Mouse (Mus musculus): ENCODE measurements around the gene Slc16a5. TPM values are rescaled to one million over a fixed set of nuclear protein-coding genes. Genes with fewer than 3 reads are reported as not detected.

Slc16a5 gene
- polyA plus RNA-seq, 1 experiment, result not detected

DNA sequence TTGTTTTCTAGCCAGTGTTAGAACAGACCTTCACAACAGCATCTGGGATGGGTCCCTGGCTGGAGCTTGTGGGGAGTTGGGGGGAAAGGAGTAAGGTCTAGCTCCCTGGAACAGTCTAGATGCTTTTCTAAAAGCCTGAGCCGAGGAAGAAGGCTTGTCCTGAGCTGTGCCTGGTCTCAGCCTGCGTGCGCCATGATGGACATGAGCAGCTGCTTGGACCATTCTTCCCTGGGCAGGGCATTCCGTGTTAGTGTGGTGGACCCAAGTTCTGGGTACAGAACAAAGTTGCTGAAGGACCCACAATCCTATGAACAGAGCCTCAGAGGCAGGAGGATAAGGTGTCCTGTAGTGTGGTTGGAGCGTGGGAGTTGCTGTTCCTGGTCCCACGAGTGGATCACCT is 31.7 kb upstream of the Slc16a5 start:
- TF ChIP-seq POLR2A (IDR thresholded peaks at IDR 0.05; ENCODE audit: borderline replicate concordance, extremely low read depth, insufficient read depth, insufficient read length, poor library complexity, severe bottlenecking) (no peak), CTCF (IDR thresholded peaks at IDR 0.05; ENCODE audit: borderline replicate concordance, extremely low read depth, insufficient read depth, insufficient read length) (no peak)
- no peak for DNase-seq (ENCODE audit: low read depth)

GRCm38 (mm10) chr11:115432814-115433213 is 29.5 kb upstream of the Slc16a5 start:
- DNase-seq (ENCODE audit: low read depth), result no peak
- TF ChIP-seq POLR2A (IDR thresholded peaks at IDR 0.05; ENCODE audit: borderline replicate concordance, extremely low read depth, insufficient read depth, insufficient read length, poor library complexity, severe bottlenecking) (no peak), CTCF (IDR thresholded peaks at IDR 0.05; ENCODE audit: borderline replicate concordance, extremely low read depth, insufficient read depth, insufficient read length) (no peak)

DNA sequence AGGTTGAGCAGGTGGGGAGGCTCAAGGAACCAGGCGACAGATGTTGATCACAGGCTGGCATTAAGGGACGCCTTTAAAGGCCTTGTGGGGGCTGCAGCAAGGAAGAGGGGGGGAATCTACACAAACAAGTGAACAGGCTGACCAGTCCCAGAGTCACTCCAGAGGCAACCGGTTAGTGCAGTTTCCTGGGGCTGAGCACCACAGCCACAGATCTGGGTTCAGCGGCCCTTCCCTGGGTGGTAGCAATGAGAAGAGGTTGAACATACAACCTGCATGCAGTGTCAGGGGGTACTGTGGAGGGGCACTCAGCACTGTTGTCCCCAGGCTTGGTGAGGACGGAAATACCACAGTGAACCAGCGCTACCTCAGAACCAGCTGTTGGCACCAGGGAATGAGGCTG is 28.9 kb upstream of the Slc16a5 start:
- no peak for DNase-seq (ENCODE audit: low read depth)
- no peak for TF ChIP-seq CTCF (IDR thresholded peaks at IDR 0.05; ENCODE audit: borderline replicate concordance, extremely low read depth, insufficient read depth, insufficient read length)

DNA sequence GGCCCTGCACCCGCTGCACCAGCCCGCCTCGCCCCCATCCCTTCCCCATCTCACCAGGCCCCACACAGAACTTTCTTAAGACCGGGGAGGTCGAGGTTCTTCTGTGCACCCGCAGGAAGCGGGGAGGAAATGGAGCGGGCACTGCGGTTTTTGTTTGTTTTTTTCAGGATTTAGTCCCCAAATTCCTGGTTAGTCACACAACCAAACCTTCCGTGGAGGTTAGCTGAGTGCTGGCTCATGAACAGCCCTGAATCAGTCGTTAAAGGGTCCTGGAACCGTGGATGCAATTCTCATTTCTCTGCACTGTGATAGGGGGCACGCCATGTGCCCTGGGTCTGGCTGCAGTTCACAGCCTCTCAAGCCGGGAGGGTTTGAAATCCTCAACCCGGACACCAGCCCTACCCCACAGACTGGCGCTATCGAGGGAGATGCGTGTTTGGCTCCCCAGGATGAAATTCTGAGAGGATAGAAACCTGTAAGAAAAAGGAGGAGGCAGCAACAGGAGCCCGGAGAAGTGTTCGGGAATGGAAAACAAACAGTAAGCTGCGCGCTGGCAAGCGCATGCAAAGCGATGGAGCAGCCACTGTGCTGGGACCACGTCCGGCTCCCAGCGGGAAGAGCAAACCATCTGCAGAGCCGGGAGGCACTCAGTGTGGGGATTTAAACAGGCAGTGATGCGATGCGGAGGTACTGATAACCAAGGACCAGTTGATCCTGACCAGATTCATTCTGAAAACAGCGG is 26.5 kb upstream of the Slc16a5 start:
- peak; percentile 74 for DNase-seq (ENCODE audit: low read depth)
- TF ChIP-seq POLR2A (IDR thresholded peaks at IDR 0.05; ENCODE audit: borderline replicate concordance, extremely low read depth, insufficient read depth, insufficient read length, poor library complexity, severe bottlenecking) (no peak), CTCF (IDR thresholded peaks at IDR 0.05; ENCODE audit: borderline replicate concordance, extremely low read depth, insufficient read depth, insufficient read length) (no peak)

DNA sequence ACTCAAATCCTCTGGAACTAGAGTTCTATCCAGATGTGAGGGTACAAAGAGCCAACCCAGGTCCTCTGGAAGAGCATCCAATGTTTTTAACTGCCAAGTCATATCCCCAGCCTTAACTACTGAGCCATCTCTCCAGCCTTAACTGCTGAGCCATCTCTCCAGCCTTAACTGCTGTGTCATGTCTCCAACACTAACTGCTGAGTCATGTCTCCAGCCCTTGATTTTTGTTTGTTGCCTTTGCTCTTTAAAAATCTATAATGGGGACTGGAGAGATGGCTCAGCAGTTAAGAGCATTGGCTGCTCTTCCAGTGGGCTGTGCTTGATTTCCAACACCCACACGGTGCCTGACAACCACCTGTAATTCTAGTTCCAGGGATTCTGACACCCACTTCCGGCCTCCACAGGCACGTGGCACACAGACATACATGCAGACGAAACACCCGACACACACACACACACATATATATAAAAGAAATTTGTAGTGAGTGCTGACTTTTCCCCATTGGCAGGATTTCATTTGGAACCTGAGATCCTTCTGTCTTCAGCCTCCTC is 24.6 kb upstream of the Slc16a5 start:
- DNase-seq (ENCODE audit: low read depth), result no peak
- TF ChIP-seq POLR2A (IDR thresholded peaks at IDR 0.05; ENCODE audit: borderline replicate concordance, extremely low read depth, insufficient read depth, insufficient read length, poor library complexity, severe bottlenecking) (no peak), CTCF (IDR thresholded peaks at IDR 0.05; ENCODE audit: borderline replicate concordance, extremely low read depth, insufficient read depth, insufficient read length) (no peak)

DNA sequence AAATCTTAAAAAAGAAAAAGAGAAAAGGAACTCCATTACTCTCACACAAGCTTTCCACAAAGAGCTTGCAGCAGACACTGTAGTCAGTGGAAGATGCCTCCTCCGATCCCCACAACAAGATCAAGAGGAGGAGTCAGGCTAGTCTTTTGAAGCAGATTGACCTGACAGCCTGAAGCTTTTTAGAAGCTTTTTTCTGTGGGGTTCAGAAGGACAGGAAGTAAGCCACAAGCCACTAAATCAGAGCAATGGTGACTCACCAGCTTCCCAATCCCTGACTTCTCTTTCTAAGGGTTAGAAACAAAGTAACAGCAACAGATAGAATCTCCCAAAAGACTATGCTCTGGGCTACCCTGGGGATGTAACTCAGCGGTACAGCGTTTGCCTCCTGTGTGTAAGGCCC is 22.9 kb upstream of the Slc16a5 start:
- TF ChIP-seq POLR2A (IDR thresholded peaks at IDR 0.05; ENCODE audit: borderline replicate concordance, extremely low read depth, insufficient read depth, insufficient read length, poor library complexity, severe bottlenecking), result no peak
- DNase-seq (ENCODE audit: low read depth), result no peak

DNA sequence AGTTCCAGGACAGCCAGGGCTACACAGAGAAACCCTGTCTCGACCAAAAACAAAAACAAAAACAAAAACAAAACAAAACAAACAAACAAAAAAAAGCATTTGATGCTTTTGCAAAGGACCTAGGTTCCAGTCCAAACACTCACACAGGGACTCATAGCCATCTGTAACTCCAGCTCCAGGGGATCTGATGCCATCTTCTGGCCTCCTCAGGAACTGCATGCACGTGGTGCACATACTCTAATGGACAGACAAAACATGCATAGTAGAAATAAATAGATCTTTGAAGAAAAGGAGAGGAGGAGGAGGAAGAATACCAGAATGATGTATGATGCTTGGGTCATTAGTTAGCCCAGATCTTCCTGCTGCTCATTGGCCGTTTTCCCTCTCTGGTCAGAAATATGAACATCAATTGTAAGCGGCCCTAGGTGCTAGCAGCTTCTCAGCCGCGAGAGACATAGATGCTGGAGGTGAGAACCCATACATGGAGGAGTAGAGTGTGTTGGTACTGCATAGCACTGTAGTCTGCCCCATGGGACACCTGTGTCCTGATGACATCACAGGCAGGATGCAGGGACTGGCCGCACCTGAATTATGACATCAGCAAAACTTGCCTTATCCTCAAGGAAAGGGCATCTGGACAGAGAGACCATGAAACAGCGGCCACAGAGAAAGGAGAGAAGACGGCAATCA is 22.2 kb upstream of the Slc16a5 start, which contains the start of gene Trim80:
Gene Trim80, plus strand, starts transcription at position 640 of the 690 bp plus-strand sequence.
- no peak; the same call in 1 of the 2 replicates for TF ChIP-seq CTCF (IDR thresholded peaks at IDR 0.05; ENCODE audit: borderline replicate concordance, extremely low read depth, insufficient read depth, insufficient read length)
- no peak for TF ChIP-seq POLR2A (IDR thresholded peaks at IDR 0.05; ENCODE audit: borderline replicate concordance, extremely low read depth, insufficient read depth, insufficient read length, poor library complexity, severe bottlenecking)
- DNase-seq (ENCODE audit: low read depth), result no peak

- no peak for TF ChIP-seq CTCF (IDR thresholded peaks at IDR 0.05; ENCODE audit: borderline replicate concordance, extremely low read depth, insufficient read depth, insufficient read length)
- no peak for TF ChIP-seq POLR2A (IDR thresholded peaks at IDR 0.05; ENCODE audit: borderline replicate concordance, extremely low read depth, insufficient read depth, insufficient read length, poor library complexity, severe bottlenecking)
- peak; percentile 13 for DNase-seq (ENCODE audit: low read depth)
Observed at GRCm38 (mm10) chr11:115441417-115441816, 20.9 kb upstream of the Slc16a5 start.

DNA sequence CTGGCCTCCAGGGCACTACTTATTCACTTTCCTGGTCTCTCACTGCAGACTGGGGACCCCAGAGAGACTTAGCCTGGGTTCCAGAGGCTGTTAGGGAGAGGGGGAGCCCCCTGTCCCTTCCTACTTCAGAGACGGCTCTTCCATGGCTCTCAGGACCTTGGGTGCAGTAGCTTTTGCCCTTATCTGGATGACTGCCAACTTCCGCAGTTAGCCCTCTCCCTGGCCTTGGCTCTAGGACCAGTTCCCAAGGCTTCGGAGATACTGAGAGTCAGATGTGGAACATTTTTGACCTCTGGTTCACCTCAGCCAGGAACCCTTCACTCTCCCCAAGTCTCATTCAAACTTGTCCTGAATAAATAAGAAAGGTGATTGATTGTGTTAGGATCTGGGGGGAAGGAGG is 15.4 kb upstream of the Slc16a5 start:
- TF ChIP-seq CTCF (IDR thresholded peaks at IDR 0.05; ENCODE audit: borderline replicate concordance, extremely low read depth, insufficient read depth, insufficient read length), result no peak
- TF ChIP-seq POLR2A (IDR thresholded peaks at IDR 0.05; ENCODE audit: borderline replicate concordance, extremely low read depth, insufficient read depth, insufficient read length, poor library complexity, severe bottlenecking), result no peak
- no peak for DNase-seq (ENCODE audit: low read depth)

DNA sequence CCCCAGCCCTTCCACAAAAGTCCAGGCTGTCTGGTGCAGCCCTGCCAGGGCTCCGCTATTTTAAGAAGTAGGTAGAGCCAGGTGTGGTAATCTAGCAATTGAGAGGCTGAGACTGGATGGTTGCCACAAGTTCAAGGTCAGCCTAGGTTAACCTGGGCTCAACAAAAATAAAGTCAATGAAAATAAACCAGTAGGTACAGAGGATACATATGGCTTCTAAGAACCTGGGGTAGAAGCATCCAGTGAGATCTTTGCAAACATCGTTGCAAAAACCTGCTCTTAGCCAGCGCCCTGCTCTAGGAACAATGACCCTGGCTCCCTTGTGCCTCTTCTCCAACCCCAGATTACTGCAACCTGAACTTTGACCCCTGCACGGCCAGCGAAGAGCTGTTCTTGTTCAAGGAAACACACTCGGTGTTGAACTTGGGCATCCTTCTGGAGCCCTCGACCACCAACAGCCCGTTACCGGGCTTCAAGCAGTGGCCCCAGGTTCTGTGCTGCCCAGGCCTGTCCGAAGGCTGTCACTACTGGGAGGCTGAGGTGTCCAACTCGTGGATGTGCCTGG is 14.9 kb upstream of the Slc16a5 start:
- DNase-seq (ENCODE audit: low read depth), result no peak
- TF ChIP-seq POLR2A (IDR thresholded peaks at IDR 0.05; ENCODE audit: borderline replicate concordance, extremely low read depth, insufficient read depth, insufficient read length, poor library complexity, severe bottlenecking), result no peak

DNA sequence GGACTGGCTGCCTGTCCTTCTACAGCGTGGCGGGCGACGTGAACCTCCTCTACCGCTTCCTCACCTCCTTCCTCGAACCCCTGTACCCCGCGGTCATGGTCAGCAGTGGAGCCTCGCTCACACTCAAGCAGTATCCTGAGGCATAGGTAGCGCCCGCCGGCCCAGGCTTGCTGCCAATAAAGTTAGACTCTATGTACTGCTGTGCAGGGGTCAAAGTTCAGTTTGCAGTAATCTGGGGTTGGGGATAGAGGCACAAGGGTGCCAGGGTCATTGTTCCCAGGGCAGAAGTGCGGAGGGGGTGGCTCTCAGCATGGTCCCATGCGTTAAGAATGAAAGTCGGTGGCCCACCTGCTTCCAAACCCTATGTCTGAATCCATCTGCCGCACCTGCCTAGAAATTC is 14.2 kb upstream of the Slc16a5 start:
- no peak for DNase-seq (ENCODE audit: low read depth)
- TF ChIP-seq POLR2A (IDR thresholded peaks at IDR 0.05; ENCODE audit: borderline replicate concordance, extremely low read depth, insufficient read depth, insufficient read length, poor library complexity, severe bottlenecking) (no peak), CTCF (IDR thresholded peaks at IDR 0.05; ENCODE audit: borderline replicate concordance, extremely low read depth, insufficient read depth, insufficient read length) (no peak)

DNA sequence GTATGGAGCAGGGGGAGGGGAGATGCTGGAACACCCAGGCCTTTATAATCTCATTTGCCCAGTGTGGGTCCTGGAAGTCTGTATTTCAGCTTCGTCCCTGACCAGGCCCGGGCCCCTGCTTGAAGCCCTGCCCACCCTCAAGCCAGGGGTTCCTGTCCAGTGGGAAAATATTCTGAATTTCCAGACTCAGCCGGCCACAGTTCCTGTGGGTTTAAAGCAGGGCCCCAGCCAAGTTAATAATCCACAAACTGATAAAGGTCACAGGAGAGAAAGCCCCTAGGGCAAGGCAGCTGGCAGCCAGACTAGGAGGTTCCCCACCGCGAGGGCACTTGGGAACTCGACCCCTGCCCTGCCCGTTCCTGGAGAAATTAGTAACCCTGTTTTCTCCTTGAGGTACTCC is 13.3 kb upstream of the Slc16a5 start:
- DNase-seq (ENCODE audit: low read depth), result no peak
- no peak for TF ChIP-seq CTCF (IDR thresholded peaks at IDR 0.05; ENCODE audit: borderline replicate concordance, extremely low read depth, insufficient read depth, insufficient read length)
- no peak for TF ChIP-seq POLR2A (IDR thresholded peaks at IDR 0.05; ENCODE audit: borderline replicate concordance, extremely low read depth, insufficient read depth, insufficient read length, poor library complexity, severe bottlenecking)

All from brain, embryonic 14.5 days (tissue).